8 mouse cellular contexts compared by ENCODE assay signal in the genomic region with DNA sequence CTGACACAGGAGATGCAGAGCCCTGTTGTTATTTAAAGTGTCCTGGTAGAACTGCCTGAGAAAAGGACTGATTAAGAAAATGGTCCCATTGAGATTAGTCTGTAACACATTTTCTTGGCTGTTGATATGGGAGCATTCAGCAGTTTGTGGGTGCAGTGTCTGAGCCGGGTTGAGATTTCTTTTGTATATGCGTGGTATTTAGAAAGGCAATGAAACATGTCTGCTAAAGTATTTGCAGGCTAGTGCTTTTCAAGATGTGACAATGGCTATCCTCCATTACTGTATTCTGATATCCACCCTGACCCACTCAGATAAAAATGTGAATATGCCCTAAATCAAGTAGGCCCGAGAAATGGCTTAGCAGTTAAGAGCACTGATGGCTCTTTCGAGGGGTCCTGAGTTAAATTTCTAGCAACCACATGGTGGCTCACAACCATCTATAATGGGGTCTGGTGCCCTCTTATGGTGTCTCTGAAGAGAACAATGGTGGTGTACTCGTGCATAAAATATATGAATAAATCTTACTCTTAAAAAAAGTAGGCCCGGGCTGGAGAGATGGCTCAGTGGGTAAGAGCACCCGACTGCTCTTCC. TPM values are rescaled to one million over a fixed set of nuclear protein-coding genes. Genes with fewer than 3 reads are reported as not detected.
DNase-seq lines count a peak whose midpoint lies in the region; ATAC-seq and TF ChIP-seq lines count a peak whose summit lies in the region.

No protein-coding gene starts in this region.

- H3K4me2 ChIP-seq in heart, postnatal 0 days (ENCODE audit: low read depth, low read length): peak overlapping the region; percentile 85
- peak overlapping the region; percentile 74 for H3K4me2 ChIP-seq in forebrain, embryonic 16.5 days (ENCODE audit: low read length)
- peak overlapping the region; percentile 95 for H3K4me2 ChIP-seq in midbrain, embryonic 12.5 days (replicated peaks)

- H3K27ac ChIP-seq in heart, postnatal 0 days (ENCODE audit: low read depth): peak overlapping the region; percentile 93
- peak overlapping the region; percentile 85; the same call in 1 of the 2 replicates for H3K27ac ChIP-seq in ES-E14 (ENCODE audit: insufficient read depth, low read depth, low read length, poor library complexity, severe bottlenecking)
- H3K27ac ChIP-seq in forebrain, embryonic 16.5 days (ENCODE audit: low read length): peak overlapping the region; percentile 74
- H3K27ac ChIP-seq in midbrain, embryonic 12.5 days (replicated peaks): peak overlapping the region; percentile 85

- TF ChIP-seq EP300 in heart, postnatal 0 days (IDR thresholded peaks at IDR 0.05; ENCODE audit: low read depth): no peak

- WGBS in heart, postnatal 0 days: 3% methylated on average over 7 of the region's 7 CpGs
- under 1% methylated on average over 7 of the region's 7 CpGs for WGBS in forebrain, embryonic 16.5 days
- WGBS in midbrain, embryonic 12.5 days: 1% methylated on average over 7 of the region's 7 CpGs

- peaks cover 26% of the 10 kb centered on the region for H3K36me3 ChIP-seq in heart, postnatal 0 days (replicated peaks; ENCODE audit: control insufficient read depth, insufficient read depth, low read length)
- peaks cover 27% of the 10 kb centered on the region for H3K36me3 ChIP-seq in ES-E14 (ENCODE audit: control insufficient read depth, insufficient read depth, low read length, poor library complexity, severe bottlenecking)
- H3K36me3 ChIP-seq in forebrain, embryonic 16.5 days (ENCODE audit: control insufficient read depth, insufficient read depth): peaks cover 11% of the 10 kb centered on the region
- peaks cover 21% of the 10 kb centered on the region for H3K36me3 ChIP-seq in midbrain, embryonic 12.5 days

- no peak for ATAC-seq in heart, postnatal 0 days (ENCODE audit: insufficient read depth, low read depth)
- ATAC-seq in forebrain, embryonic 16.5 days: no peak
- ATAC-seq in midbrain, embryonic 12.5 days (ENCODE audit: low FRiP score, low read depth): no peak

- peak overlapping the region; percentile 78 for H3K9ac ChIP-seq in heart, postnatal 0 days (replicated peaks; ENCODE audit: low read depth, low read length)
- H3K9ac ChIP-seq in ES-E14 (ENCODE audit: insufficient read depth, low read depth, low read length, poor library complexity, severe bottlenecking): peak overlapping the region; percentile 99
- H3K9ac ChIP-seq in forebrain, embryonic 16.5 days (replicated peaks; ENCODE audit: low read depth, low read length): peak overlapping the region; percentile 96
- H3K9ac ChIP-seq in midbrain, embryonic 12.5 days (replicated peaks): peak overlapping the region; percentile 91

- peak overlapping the region; percentile 90 for H3K4me3 ChIP-seq in heart, postnatal 0 days (ENCODE audit: low read depth, low read length)
- peak overlapping the region; percentile 75 to 87 for H3K4me3 ChIP-seq in ES-E14 (ENCODE audit: insufficient read depth in 1 of 2, low read depth in 1 of 2, low read length in 2 of 2, poor library complexity in 1 of 2, severe bottlenecking in 1 of 2)
- peak overlapping the region; percentile 61 for H3K4me3 ChIP-seq in forebrain, embryonic 16.5 days (replicated peaks; ENCODE audit: low read length)
- peak overlapping the region; percentile 85 for H3K4me3 ChIP-seq in midbrain, embryonic 12.5 days

- DNase-seq in heart, postnatal 0 days (ENCODE audit: low spot score): no peak
- DNase-seq in heart, postnatal 4 days: no peak
- DNase-seq in ES-E14 (ENCODE audit: low read depth, low spot score): no peak
- no peak for DNase-seq in adrenal gland, adult 2 months
- DNase-seq in layer of hippocampus, adult 9-11 months: no peak
- no peak for DNase-seq in left cerebral cortex, postnatal 36 days (ENCODE audit: low spot score in 2 of 2)

- no peaks in the 10 kb centered on the region for H3K9me3 ChIP-seq in heart, postnatal 0 days (replicated peaks; ENCODE audit: control insufficient read depth, low read length)
- H3K9me3 ChIP-seq in ES-E14 (ENCODE audit: control insufficient read depth, insufficient read depth, low read depth, low read length): no peaks in the 10 kb centered on the region
- H3K9me3 ChIP-seq in forebrain, embryonic 16.5 days (ENCODE audit: control insufficient read depth, low read length): no peaks in the 10 kb centered on the region
- H3K9me3 ChIP-seq in midbrain, embryonic 12.5 days: no peaks in the 10 kb centered on the region

- intact Hi-C loops in left cerebral cortex, postnatal 36 days (cut with DNase I): loop anchor here (5.0 to 10.0 kb wide), 2 partner anchors 358 to 421 kb away; a partner anchor contains a TSS

- H3K27me3 ChIP-seq in heart, postnatal 0 days (ENCODE audit: control insufficient read depth, insufficient read depth, low read length): no peaks in the 10 kb centered on the region
- no peaks in the 10 kb centered on the region for H3K27me3 ChIP-seq in forebrain, embryonic 16.5 days (replicated peaks; ENCODE audit: control insufficient read depth, insufficient read depth, low read length)
- no peaks in the 10 kb centered on the region for H3K27me3 ChIP-seq in midbrain, embryonic 12.5 days

- in situ Hi-C loops in ES-E14 (cut with MboI; ENCODE audit: low sequenced_read_pairs in 2 of 2, unreplicated experiment in 2 of 2): no loop called here

- H3K4me1 ChIP-seq in heart, postnatal 0 days (ENCODE audit: control insufficient read depth, insufficient read depth): peaks cover 15% of the 10 kb centered on the region
- peaks cover 4 to 6% of the 10 kb centered on the region in 2 experiments; a peak in 3 of 4 replicates for H3K4me1 ChIP-seq in ES-E14 (ENCODE audit: control insufficient read depth in 2 of 2, insufficient read depth in 2 of 2, low read length in 2 of 2, poor library complexity in 1 of 2)
- peaks cover 31% of the 10 kb centered on the region for H3K4me1 ChIP-seq in forebrain, embryonic 16.5 days (replicated peaks; ENCODE audit: control insufficient read depth, insufficient read depth, low read length)
- H3K4me1 ChIP-seq in midbrain, embryonic 12.5 days: peaks cover 37% of the 10 kb centered on the region

- TF ChIP-seq CTCF in heart, postnatal 0 days (IDR thresholded peaks at IDR 0.05; ENCODE audit: low read depth): peak; percentile 16; the same call in 1 of the 2 replicates

TF ChIP-seq in ES-E14, 5 proteins besides CTCF, POLR2A, EP300 and RAD21:
- TF ChIP-seq ZNF384 (IDR thresholded peaks at IDR 0.05; ENCODE audit: low read depth, low read length) (no peak), CHD2 (IDR thresholded peaks at IDR 0.05; ENCODE audit: low read depth, low read length) (no peak), HCFC1 (IDR thresholded peaks at IDR 0.05; ENCODE audit: borderline replicate concordance, insufficient read depth, low read length) (no peak), MAFK (IDR thresholded peaks at IDR 0.05; ENCODE audit: insufficient read depth, low read depth, low read length) (no peak), ZC3H11A (IDR thresholded peaks at IDR 0.05; ENCODE audit: borderline replicate concordance, low read depth, low read length) (no peak)

RNA-seq across cellular contexts. Expression of a gene that starts 1.2 kb away (rescaled TPM):
- total RNA-seq in heart, postnatal 0 days (2014; rRNA removed; ENCODE audit: low replicate concordance): 25.0 and 35.4 TPM in 2 replicates
- polyA plus RNA-seq in heart, postnatal 0 days (2015; fragmentation: Nextera tagmentation; extraction: Ambion mirVana): 6.0 and 6.9 TPM in 2 replicates
- 10 to 100 TPM; 19.7 to 22.4 TPM for total RNA-seq in heart, postnatal 4 days (2021)
- total RNA-seq in ES-E14 (2012; rRNA removed): 15.3 and 15.9 TPM in 2 replicates
- polyA plus RNA-seq in forebrain, embryonic 16.5 days (2015; fragmentation: Nextera tagmentation; extraction: Ambion mirVana): 8.9 and 9.0 TPM in 2 replicates
- 9.0 and 9.6 TPM in 2 replicates for polyA plus RNA-seq in midbrain, embryonic 12.5 days (2016; fragmentation: Nextera tagmentation; extraction: Ambion mirVana)
- total RNA-seq in adrenal gland, adult 2 months (2021): 10 to 100 TPM; 50.2 to 53.6 TPM
- 29.5 and 31.9 TPM in 2 replicates for polyA plus RNA-seq in adrenal gland, adult 2 months (2012; rRNA removed)
- total RNA-seq in left cerebral cortex, postnatal 36 days (2021): 10 to 100 TPM; 69.8 to 73.5 TPM

RNA-seq across cellular contexts. Expression of a gene that starts 49.0 kb away (rescaled TPM):
- total RNA-seq in heart, postnatal 0 days (2014; rRNA removed; ENCODE audit: low replicate concordance): 11.1 and 13.9 TPM in 2 replicates
- polyA plus RNA-seq in heart, postnatal 0 days (2015; fragmentation: Nextera tagmentation; extraction: Ambion mirVana): 17.2 and 17.3 TPM in 2 replicates
- 10 to 100 TPM; 22.0 to 23.6 TPM for total RNA-seq in heart, postnatal 4 days (2021)
- total RNA-seq in ES-E14 (2012; rRNA removed): 128 and 132 TPM in 2 replicates
- polyA plus RNA-seq in forebrain, embryonic 16.5 days (2015; fragmentation: Nextera tagmentation; extraction: Ambion mirVana): 41.0 and 45.0 TPM in 2 replicates
- 50.2 and 51.8 TPM in 2 replicates for polyA plus RNA-seq in midbrain, embryonic 12.5 days (2016; fragmentation: Nextera tagmentation; extraction: Ambion mirVana)
- total RNA-seq in adrenal gland, adult 2 months (2021): 10 to 100 TPM; 29.2 to 41.5 TPM
- polyA plus RNA-seq in adrenal gland, adult 2 months (2012; rRNA removed): 28.3 and 31.1 TPM in 2 replicates
- 10 to 100 TPM; 26.0 to 39.1 TPM for total RNA-seq in left cerebral cortex, postnatal 36 days (2021)
